Mouse (Mus musculus) megakaryocyte progenitor cell, adult 5-6 weeks (primary cell): ENCODE data around the gene Zfp169. TPM values are rescaled to one million over a fixed set of nuclear protein-coding genes. Genes with fewer than 3 reads are reported as not detected.
"Not testable (repeated sequence)": the region's sequence is repeated elsewhere in the genome, so short reads cannot be mapped to it uniquely, and the experiment has no call there.

Experiments
- ATAC-seq: replicated peaks from 2 replicates; pipeline ENCODE4 v1.8.0; 2016; ENCODE audit warnings: mild to moderate bottlenecking, moderate TSS enrichment, inconsistent platforms; ENCODE audit not compliant: poor library complexity
- total RNA-seq, 2 experiments: library from RNA; stranded (forward) in 1 of 2; stranded (reverse) in 1 of 2; fragments of 157-497, 149-512 nt in 1 of 2; fragments of 200-1000 nt in 1 of 2; gene quantifications; 2 replicates each; pipeline versions ENCODE4 v1.2.3 to v1.2.4; 2015 to 2017

The Zfp169 gene
- total RNA-seq, 2 experiments from 2014 or later: 9.4 to 12.4 TPM

DNA sequence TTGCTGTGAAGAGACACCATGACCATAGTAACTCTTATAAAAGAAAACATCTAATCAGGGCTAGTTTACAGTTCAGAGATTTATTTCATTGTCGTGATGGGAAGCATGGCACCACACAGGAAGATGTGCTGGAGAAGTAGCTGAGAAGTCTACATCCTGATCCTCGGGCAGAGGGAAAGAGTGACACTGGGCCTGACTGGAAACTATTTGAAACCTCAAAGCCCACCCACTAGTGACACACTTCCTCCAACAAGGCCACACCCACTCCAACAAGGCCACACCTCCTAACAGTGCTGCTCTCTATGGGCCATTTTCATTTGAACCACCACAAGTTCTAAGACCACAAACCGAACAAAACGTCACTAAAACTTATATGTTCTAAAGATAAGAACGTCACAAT lies 12.5 kb upstream of the Zfp169 start:
- peak; percentile 45 for ATAC-seq

DNA sequence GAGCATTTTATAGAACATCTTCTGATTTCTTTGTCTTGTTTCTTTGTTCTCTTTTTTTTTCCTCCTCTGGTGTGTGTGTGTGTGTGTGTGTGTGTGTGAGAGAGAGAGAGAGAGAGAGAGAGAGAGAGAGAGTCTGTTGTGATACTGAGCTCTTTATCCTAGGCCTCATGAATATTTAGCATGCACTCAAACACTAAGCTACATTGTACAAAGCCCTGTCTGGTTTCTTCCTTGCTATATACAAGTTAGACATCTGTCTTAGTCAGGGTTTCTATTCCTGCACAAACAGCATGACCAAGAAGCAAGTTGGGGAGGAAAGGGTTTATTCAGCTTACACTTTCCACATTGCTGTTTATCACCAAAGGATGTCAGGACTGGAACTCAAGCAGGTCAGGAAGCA lies 5.9 kb upstream of the Zfp169 start:
- not testable (repeated sequence) for ATAC-seq

DNA sequence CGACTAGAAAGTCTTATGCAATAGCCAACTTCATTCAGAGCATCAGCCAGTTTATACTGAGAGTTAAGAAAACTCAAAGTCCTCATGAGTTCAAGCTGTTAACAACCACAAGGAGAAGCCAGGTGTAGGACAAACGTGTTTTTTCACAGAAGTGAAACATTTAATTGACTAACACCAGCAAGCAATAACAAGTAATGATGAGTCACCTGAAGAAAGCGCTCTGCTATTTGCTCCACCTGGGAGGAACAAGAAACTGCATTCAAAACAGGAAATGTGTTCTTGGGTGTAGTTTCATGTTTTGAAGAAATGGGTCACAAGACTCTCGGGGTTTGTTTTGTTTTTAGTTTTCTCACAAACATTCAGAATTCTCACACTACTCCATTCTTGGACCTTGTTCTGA lies 2.6 kb upstream of the Zfp169 start:
- no peak for ATAC-seq

DNA sequence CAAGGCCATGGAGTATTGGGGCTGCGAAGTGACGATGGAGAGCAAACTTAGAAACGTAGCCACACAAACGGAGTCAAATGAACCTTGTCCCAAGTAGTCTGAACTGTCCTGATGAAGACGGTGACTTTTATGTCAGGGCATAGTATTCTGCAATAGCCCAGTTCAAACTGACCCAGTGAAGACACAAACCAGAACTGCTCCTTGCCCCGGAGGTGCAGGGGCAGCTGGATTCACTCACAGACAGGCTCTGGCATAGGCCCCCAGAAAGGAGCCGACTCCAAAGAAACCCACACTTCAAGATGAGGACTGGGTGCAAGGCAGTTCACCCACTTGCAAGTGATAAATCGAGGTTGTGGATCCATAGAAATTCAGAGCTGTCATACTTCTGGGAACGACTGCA lies 4.6 kb downstream of the Zfp169 start:
- ATAC-seq: no peak

DNA sequence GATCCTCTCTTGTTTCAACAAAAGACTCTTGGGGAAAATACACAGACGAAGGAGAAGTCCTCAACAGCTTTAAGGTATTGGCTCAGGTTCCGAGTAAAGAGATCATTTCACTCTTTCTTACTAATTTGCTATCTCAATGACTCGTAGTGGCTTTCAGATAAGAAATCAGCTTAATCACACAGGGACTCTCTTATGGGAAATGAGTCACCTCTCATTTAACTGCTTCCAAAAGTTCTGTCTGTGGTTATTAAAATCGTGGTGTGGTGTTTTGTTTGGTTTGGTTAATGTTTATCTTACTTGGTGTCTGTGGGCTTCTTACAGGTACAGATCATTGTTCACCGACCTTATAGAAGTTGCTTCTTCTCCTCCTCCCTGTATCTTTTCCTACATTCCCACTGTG lies 10.8 kb downstream of the Zfp169 start:
- ATAC-seq: no peak

DNA sequence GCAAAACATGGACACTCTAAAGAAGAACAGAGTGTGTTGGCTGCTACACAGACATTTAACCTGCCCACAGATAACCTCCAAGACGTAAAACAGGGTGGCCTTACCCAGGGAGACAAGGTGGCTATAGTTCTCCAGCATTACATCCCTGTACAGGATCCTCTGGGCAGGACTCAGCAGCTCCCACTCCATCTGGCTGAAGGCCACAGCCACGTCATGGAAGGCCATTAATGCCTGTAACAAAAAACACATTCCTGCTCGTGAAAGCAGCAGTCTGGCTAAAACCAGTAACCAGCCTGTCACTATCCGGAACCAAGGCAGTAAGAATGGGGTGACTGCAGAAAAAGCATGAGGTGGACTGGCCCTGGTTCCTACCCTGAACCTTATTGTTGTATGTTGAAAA lies 14.6 kb downstream of the Zfp169 start:
- ATAC-seq: no peak

DNA sequence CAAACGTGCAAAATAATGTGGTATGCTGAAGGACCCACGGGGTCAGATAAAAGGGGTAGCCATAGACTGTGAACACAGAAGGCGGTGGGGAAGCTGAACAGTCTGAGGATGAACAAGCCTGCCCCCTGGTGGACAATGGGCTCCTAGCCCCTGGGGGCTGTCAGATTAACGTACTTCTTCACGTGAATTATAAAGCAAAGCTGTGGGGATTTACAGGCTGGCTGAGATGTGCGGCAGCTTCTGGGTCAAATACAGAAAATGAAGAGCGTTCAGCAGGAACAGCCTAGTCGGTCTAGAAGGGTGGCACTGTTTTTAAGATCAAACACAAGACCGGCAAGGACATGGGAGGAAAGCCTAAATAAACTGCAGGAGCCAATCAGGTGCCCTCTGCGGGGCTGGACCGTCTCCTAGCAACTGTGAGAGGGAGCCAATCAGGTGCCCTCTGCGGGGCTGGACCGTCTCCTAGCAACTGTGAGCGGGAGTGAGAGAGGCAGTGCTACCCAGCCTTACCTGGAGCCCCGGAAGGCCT lies 15.5 kb downstream of the Zfp169 start:
- peak; percentile 63; the same call in 1 of the 2 replicates for ATAC-seq

DNA sequence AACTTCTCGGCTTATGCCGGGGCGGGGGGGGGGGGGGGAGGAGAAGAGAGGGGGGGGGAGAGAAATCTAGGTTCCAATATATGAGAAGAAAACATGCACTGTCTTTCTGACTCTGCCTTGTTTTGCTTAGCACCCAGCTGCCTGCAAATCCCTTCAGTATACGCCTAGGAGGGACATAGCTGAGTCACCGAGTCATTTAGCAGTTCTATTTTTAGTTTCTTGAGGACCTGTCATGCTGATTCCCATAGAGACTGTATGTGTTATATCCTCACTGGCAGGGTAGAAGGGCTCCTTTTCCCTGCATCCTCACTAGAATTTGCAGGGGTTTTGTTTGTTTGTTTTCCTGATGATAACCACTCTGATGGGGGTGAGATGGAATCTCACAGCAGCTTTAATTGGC lies 20.1 kb downstream of the Zfp169 start:
- ATAC-seq: no peak

DNA sequence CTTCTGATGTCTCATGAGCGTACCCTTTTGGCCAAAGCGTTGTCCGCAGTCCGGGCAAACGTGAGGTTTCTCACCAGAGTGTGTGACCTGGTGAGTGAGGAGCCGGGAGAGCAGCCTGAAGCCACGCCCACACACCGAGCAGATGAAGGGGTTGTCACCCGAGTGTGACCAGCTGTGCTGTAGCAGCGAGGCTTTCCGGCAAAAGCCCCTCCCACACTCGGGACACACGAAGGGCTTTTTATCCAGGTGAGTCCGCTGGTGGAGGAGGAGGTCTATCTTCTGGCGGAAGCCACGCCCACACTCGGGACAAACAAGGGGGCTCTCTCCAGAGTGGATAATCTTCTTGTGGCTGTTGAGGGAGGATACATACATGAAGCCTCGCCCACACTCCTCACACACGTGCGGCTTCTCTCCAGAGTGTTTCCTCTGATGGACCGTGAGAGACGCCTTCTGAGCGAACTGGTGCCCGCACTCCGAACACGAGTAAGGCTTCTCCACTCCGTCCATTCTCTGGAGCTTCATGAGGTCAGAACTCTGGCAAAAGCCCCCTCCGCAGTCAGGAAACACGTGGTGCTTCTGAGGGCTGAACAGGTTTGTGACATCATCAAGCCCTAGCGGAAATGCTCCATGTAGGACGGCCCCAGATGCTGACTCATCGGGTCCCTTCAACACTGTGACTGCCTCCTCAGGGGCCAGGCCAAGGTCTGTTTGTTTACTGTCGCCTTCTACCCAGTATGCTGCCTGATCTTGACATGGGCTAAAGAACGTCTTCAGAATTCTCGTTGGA lies 22.7 kb downstream of the Zfp169 start:
- no peak for ATAC-seq

DNA sequence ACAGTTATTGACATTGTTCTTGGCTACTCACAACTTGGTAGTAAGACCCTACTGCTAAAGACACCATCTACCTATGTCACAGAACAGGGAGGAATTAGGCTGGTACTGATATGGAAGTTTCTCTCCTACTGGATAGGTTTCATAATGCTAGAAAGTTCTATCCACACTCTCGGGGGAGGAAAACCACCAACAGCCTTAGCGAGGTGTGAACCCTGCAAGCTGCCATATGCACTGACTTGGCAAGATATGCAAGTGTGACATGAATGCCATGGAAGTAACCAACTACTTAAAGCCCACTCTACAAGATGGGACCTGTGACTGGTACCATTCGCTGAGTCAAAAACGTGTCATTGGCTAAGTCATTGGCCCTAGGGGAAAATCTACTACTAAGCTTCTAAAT lies 29.6 kb downstream of the Zfp169 start:
- ATAC-seq: no peak

DNA sequence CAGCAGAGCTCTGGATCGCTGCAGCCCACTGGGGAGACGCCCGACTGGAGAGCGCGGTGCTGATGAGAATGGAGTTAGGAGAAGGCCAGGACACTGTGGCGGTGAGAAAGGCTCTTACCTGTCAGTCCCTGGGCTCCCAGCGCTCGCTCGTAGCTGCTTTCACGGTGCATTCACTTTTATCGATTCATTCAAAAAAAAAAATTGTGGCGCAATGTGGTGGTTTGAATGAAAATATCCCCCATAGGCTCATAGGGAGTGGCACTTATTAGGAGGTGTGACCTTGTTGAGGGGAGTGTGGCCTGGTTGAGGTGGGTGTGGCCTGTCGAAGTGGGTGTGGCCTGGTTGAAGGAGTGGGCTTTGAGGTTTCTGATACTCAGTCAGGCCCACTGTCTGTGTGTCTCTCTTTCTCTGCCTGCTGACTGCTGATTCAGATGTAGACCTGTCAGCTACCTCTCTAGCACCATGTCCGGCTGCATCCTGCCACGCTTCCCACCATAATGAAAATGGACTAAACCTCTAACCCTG lies 44.5 kb downstream of the Zfp169 start:
- ATAC-seq: no peak

DNA sequence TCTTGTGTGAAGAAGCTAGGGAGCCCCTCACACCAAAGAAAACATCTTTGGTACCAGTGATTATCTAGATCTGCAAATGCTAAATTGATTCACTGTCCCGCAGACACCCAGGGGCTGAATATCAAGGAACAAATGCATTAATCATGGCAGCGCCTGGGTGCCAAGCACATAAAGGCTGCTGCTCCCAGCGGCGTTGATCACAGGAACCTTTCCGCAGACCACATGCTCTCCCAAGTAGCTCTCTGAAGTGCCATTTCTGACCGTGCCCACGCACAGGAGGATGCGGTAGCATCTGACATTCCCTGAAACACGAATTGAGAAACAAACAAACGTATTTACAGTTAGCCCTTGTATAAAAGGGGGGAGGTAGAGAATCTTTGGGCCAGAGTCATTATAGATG lies 47.1 kb downstream of the Zfp169 start:
- no peak for ATAC-seq

DNA sequence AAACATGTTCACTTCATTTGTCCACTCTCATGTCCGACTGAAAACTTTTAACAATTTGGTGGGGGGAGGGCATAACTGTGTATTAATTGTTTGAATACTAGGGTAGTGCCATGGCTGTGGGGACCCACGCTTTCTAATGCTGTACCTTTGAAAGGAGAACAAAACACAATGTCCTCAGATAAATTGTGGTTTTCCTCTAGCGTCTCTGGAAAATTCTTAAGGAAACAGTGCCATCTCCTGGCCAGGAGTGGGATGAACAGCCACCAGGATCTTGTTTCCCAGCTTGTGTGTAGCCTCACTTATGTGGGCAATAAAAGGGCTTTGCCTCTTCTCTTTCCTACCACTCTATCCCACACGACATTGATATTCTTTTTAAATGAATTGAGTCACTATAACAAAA lies 49.1 kb downstream of the Zfp169 start:
- ATAC-seq: peak; percentile 80

DNA sequence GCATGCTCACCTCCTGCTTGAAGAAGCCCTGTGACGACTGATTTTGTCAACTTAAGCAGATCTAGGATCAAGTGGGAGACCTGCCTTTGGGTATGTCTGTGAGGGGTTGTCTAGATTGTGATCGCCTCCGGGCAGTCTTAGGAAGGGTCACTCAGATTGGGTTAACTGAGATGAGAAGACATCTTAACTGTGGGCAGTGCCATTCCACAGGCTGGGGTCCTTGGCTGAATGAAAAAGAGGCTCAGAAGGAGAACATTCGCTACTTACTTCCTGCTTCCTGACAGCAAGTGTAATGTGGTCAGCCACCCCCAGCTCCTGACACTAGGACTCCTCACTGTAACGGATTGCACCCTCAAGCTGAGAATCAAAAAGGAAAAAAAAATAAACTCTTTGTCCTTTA lies 54.0 kb downstream of the Zfp169 start:
- no peak for ATAC-seq

DNA sequence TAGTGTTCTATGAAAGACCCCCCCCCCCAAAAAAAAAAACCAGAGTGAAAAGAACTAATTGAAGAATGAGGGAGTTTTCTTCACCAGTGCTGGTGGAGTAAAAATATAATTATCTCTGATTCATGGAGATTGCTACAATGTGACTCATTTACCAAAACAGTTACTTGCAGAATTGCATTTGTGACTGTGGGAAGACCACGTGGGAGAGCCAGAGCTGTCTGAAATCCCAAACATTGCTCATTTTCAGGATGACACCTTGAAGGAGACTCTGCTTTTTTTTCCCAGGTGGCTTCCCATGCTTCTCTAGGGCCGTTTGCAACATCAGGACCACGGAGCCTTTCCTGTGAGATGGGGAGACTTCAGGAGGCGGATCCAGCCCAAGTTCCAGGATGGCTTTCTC lies 65.1 kb downstream of the Zfp169 start:
- ATAC-seq: no peak

DNA sequence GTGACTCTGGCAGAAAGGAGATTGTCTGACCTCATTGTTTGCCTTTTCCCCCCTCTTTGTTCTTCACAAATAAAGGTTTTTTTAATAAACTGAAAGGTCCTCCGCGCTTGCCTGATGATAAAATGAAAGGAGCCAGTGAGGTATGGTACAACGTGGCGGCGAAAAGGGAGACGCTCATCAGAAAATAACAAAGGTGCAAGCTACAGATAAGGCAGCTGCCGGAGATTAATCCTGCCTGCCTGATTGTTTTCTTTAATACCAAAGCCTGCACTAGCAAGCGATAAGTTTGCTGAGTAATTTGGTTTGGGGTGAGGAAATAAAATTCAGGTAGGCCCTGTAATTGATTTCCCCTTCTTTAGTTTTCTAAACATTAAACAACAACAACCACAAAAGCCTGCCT lies 69.3 kb downstream of the Zfp169 start:
- ATAC-seq: peak; percentile 48

DNA sequence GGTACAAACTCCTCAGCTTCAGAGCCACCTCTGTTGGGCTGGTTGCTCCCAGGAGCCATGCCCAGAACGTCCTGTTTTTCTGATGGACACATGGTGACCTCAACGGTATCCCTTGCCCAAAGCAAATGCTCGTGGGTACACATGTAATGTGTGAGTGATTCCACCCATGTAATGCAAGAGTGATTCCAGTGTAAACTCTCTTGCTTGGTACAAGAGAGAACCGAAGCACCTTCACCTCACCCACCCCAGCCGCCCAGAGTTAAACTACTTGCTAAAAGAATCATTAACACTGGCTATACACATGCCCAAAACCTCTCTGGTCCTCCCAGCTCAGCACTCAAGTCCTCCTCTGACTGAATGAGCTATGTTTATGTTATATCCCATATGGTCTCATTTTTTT lies 74.9 kb downstream of the Zfp169 start:
- no peak for ATAC-seq

Other genes with a start within 250 kb of the Zfp169 start
- gene A830005F24Rik, start 119 bp upstream of the Zfp169 start, total RNA-seq (2015): 0.71 and 1.0 TPM in 2 replicates
- 1.2 and 1.4 TPM in 2 replicates for gene A830005F24Rik, start 119 bp upstream of the Zfp169 start, total RNA-seq (2017)
- gene Ptpdc1, start 112.2 kb upstream of the Zfp169 start, total RNA-seq (2015): 3.3 and 4.4 TPM in 2 replicates
- 1.8 and 3.4 TPM in 2 replicates for gene Ptpdc1, start 112.2 kb upstream of the Zfp169 start, total RNA-seq (2017)
- gene Barx1, start 149.5 kb upstream of the Zfp169 start, total RNA-seq (2015): not detected in 2 replicates
- gene Barx1, start 149.5 kb upstream of the Zfp169 start, total RNA-seq (2017): not detected in 2 replicates